Mouse (Mus musculus): ENCODE results near the gene Rmdn3. TPM values are rescaled to one million over a fixed set of nuclear protein-coding genes. Genes with fewer than 3 reads are reported as not detected.

Rmdn3 gene
- total RNA-seq (2017), result 22.5 to 29.1 TPM (median 25.2 TPM) in 3 replicates

DNA sequence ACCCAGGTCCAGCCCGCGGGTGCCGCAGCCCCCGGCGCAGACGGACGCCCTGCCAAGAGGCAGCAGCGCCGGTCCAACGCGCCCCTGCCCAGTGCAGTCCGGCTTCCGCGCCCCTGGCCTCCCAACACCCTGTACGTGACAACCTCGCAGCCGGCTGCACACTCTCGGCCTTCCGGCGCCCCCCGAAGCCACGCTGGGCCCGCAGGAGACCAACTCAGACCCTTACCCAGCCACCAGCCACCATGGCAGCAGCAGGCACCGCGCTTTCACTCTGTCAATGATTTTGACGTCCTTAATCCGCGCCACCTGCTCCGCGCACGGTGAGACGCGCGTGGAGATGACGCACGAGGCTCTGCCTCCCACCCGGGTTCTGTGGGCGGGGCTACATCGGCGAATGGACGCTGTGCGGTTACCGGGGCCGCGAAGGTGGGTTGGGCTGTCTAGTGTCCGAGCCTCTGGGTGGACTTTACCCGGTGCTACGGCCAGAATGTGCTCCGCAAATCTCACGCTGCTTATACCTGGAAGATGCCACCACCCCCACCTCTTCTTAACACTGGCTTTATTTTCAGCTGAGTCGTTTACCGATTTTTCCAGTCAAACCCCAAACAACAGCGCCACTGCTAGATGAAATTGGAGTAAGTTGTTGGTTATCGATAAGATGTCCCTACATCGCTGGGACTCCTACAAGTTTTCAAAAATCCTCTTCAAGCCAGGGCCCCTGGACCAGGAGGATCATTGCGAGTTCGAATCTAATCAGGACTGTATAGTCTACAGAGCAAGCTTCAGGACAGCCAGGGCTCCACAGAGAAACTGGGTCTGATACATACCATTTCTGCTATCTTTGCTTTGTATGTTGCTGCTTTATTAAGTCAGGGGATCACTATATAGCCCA is at the start of gene Rmdn3:
Gene Rmdn3, minus strand, starts transcription at position 354 of the 892 bp plus-strand sequence.
- ATAC-seq (replicated peaks; ENCODE audit: insufficient number of reproducible peaks, low FRiP score, low TSS enrichment, poor library complexity, severe bottlenecking), result peak; percentile 97

DNA sequence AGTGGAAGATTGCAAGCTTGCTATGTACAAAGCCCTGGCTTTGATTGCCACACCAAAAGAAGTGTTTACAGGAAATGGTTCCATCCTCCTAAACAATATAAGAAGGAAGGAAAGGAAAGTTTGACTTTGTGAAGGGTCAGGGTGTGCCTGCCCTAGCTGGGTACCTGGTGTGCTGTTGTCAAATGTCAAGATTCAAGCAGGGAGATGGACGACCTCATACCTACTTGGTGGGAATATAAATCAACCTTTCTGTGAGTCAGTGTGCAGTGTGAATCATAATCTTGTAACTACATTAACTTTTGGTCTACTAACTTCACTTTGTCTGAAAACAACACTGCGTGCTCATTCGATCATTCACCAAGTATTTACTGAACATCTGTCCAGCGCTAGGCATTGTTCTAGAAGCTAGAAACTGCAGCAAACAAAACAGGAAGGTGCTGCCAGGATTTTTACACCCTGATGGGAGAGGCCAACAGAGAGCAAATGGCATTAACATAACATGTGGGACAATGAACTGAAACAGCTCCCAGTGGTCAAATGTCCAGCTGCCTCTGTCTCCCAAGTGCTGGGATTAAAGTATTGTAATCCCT is 47.1 kb upstream of the Rmdn3 start:
- no peak for ATAC-seq (replicated peaks; ENCODE audit: insufficient number of reproducible peaks, low FRiP score, low TSS enrichment, poor library complexity, severe bottlenecking)

DNA sequence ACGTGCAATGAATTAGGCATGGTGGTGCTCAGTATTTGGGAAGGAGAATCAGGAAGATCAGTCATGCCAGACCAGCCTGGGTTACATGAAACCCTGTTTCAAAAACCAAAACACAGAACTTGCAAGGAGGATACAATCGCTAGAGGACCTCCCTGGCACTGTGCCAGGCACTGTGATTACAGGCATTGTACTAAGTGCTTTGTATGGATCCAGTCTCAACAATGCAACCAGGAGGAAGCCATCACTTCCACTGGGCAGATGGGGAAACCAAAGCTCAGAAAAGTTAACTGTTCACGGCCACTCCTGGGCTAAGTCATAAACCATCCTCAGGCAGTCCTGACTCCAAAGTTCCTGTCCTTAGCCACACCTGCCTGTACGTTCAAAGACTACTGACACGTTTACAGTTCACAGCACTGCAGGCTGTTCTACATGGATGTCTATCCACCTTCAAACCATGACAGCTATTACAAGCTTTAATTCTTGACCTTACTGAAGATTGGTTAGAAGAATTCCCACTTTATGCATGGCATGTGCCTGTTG is 46.1 kb upstream of the Rmdn3 start:
- ATAC-seq (replicated peaks; ENCODE audit: insufficient number of reproducible peaks, low FRiP score, low TSS enrichment, poor library complexity, severe bottlenecking), result no peak

DNA sequence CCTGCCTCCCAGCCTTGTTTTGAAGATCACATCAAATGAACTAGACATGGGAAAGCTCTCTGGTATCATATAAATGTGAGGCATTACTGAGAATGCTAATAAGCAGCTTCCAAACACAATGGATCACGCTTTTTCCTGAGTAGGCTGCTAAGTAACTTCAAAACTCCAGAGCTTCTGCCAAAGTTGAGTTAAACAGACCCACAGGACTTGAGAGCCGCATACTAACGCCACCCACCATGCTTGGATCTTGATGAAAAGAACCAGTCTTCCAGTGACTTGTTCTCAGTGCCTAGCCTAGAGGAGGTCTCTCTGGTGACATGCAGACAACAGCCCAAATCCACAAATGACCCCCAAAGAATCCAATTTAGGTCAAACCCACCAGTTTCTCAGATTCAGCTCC is 42.1 kb upstream of the Rmdn3 start:
- no peak for ATAC-seq (replicated peaks; ENCODE audit: insufficient number of reproducible peaks, low FRiP score, low TSS enrichment, poor library complexity, severe bottlenecking)

DNA sequence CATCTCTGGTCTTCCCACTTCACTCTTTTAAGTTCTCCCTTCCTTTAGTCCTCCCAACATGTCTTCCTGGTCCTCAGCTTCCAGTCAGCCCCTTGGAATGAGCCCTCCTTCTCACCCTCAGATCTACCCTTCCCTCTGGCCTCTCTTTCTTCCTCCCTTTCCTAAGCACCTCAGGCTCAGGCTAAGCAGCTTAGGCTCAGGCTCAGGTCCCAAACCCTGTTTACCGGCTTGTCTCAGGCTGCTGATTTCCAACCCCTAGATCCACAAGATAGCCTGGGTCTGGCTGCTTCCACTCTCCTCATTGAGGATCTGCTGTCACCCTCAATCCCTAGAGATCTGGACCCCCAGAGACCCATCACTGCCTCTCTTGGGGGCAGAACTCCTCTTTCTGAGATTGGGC is 41.2 kb upstream of the Rmdn3 start:
- no peak for ATAC-seq (replicated peaks; ENCODE audit: insufficient number of reproducible peaks, low FRiP score, low TSS enrichment, poor library complexity, severe bottlenecking)

DNA sequence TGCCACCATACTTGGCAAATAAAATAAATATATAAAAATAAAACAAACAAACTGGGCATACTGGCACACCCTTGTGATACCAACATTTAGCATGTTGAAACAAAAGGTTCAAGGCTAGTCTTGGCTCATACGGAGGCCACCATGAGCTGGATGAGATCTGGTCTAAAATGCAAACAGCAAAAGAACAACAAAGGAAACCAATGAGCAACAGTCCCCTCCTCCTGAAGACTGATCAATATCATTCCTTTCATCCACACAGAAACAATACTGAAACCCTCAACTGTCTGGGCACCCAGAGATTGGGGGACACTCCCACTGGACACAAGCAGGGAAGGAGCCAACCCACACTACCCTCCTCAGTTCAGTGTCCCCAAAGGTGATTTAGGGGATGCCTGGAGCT is 40.7 kb upstream of the Rmdn3 start:
- no peak for ATAC-seq (replicated peaks; ENCODE audit: insufficient number of reproducible peaks, low FRiP score, low TSS enrichment, poor library complexity, severe bottlenecking)

DNA sequence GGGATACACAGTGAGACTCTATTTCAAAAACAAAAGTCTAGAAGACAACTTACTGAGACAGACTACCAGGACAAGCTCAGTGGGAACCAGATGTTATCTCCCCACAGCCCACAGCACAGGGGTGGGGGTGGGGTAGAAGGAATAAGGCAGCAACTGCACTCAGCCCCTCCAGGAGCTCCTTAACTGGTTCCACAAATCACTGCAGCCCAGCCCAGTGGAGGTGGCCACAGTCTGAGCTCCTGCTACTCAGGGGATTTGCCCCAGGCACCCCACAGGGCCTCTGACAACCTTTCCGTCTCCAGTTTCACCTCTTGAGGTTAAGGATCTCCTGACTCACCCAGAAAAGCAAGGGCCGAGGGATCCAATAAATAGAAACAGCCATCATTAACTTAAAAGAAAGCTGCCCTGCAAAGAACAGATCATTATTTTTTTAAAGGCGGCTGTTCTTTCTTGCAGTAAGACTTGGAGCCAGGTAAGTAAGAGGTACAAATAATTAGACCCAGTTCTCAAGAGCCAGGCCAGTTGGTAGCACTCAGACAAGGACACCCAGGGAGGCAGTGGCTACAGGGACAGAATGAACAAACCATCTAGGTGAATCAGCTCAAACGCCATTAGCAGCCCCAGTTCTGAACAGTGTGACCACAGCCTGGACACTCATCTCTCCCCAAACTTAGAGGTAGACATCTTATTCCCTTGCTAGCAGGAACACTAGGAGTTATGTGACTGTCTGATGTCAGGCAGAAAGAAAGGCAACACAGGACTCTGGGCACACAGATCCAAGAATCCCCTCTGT is 39.7 kb upstream of the Rmdn3 start:
- ATAC-seq (replicated peaks; ENCODE audit: insufficient number of reproducible peaks, low FRiP score, low TSS enrichment, poor library complexity, severe bottlenecking), result no peak

DNA sequence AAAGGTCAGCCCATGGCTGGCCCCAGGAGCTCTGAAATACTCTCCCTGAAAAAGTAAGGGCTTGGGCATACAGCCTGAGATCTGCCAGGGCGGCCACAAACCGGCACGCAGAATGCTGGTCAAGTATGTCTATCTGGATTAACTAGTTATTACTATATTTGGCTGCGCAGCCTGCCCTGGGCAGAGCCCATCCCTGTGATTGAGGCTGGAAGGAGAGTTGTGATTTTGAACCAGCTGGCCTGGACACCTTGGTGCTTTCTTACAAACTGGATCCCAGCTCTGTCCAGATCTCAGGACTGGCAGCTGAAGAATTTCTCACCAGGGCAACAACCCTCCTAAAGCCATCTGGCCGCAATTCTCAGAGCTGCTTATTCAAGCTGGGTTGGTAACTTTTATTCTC is 37.3 kb upstream of the Rmdn3 start:
- no peak for ATAC-seq (replicated peaks; ENCODE audit: insufficient number of reproducible peaks, low FRiP score, low TSS enrichment, poor library complexity, severe bottlenecking)

DNA sequence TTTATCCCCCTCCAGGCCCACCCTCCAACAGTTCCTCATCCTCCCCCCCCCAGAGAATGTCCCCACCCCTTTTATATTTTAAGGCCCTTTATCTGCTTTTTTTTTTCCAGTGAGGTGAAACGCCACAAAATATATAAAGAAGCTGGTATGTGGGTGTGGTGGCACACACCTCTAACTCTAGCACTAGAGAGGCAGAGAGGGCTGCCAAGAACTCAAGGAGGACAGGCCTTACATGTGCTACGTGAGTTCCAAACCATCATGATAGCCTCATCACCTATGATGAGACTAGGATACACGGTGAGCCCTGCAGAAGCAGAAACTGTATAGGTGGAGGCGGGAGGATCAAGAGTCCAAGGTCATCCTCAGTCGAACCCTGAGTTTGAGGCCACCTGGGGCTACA is 34.1 kb upstream of the Rmdn3 start:
- no peak for ATAC-seq (replicated peaks; ENCODE audit: insufficient number of reproducible peaks, low FRiP score, low TSS enrichment, poor library complexity, severe bottlenecking)

DNA sequence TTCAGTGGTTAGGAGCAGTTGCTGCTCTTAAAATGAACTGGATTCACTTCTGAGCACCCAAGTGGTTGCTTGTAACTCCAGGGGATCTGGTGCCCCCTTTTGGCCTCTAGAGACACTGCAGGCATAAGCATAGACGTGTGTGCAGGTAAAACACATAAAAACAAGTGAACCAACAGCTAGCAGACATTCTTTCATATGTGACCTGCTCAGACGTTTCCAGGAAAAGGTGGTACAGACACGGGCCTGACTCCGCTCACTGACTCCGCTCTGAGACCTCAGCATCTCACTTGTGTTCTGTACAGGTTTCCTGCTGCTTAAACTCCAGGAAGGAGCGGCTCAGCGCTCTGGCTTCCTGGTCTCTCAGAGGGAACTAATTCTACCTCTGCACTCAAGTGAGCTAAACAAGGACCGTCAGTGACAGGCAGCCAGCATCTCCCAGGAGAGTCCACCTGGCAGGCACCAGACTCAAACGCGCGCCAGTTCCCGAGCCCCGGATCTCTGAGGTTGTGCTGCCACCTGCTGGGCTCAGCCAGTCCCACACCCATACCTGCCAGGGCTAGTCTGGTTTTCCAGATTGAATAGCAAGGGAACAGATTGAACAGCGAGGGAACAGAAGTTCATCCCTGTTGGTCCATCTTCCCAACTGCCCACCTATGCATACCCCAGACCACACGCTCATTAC is 32.3 kb upstream of the Rmdn3 start:
- ATAC-seq (replicated peaks; ENCODE audit: insufficient number of reproducible peaks, low FRiP score, low TSS enrichment, poor library complexity, severe bottlenecking), result peak; percentile 95

DNA sequence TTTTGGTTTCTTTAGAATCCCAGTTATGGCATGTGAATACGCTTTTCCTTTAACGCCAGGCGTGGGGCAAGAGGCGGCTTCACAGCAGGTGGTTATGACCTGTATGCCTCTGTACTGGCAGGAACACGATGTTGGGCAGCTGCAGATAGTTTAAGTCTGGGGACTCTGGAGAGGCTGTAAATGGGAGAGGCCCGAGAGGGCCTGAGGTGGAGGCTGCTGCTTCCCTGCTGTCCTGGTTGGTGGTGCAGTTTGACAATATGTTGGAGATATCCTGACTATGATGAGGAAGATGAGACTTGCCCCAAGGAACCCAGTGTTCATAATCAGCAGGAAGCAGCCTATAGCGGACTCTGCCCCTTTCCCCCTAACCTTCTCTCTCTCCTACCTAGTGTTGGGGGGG is 26.1 kb upstream of the Rmdn3 start:
- no peak for ATAC-seq (replicated peaks; ENCODE audit: insufficient number of reproducible peaks, low FRiP score, low TSS enrichment, poor library complexity, severe bottlenecking)

DNA sequence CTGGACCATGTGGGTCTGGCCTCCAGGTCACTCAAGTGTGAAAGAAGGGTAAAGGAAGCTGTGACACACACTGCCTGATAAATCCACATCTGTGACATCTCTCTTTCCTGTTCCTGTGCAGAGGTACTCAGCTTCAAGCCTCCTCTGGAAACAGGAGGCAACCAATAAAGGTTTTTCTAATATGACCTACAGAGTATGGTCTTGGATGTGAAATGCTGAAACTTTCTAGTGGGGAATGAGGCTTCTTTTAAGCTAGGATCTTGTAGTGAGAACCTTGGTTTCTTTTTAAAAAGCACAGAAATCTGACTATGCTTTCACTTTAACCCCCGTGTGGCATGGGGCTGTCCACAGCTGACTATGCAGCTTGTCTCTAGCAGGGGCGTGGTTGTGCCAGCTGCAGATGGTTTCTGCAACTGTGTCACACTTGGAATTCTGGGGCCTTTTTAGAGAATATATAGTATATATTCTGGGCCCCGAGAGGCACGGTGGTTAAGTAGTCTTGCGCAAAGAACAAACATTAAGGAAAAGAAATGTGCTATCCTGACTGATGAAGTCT is 20.6 kb upstream of the Rmdn3 start:
- no peak for ATAC-seq (replicated peaks; ENCODE audit: insufficient number of reproducible peaks, low FRiP score, low TSS enrichment, poor library complexity, severe bottlenecking)

DNA sequence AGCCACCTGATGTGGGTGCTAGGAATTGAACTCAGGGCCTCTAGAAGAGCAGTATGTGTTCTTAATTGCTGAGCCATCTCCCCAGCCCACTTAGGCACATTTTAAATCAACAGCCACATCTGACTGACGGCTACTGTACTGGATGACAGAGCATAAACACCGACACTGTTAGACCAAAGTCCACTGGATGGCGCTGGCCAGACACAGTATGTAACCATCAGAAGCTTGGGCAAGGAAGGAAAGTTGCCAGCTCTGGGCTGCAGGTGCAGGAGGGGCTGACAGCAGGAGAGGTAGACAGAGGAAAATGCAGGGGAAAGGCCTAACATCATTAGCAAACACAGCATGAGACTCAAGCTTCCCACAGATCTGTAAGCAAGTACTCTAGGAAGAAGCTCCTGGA is 19.9 kb upstream of the Rmdn3 start:
- ATAC-seq (replicated peaks; ENCODE audit: insufficient number of reproducible peaks, low FRiP score, low TSS enrichment, poor library complexity, severe bottlenecking), result no peak

DNA sequence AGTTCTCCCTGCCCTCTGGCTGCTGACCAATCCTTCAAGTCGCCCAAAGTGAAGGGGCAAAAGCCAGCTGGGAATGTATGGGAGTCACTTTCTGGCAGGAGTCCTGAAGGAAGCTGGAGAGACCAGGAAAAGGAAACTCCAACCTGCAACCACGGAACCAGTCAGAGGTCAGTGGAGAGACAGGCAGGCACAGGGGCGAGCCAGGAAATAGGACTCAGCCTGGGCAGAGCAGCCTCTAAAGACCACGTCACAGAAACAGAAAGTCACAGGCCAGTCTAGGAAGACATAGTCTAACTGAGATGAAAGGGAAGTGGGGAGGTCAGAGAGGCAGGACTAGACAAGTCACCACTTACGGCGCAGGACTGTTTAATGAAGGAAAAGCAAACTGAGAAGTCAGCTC is 18.8 kb upstream of the Rmdn3 start:
- ATAC-seq (replicated peaks; ENCODE audit: insufficient number of reproducible peaks, low FRiP score, low TSS enrichment, poor library complexity, severe bottlenecking), result no peak

DNA sequence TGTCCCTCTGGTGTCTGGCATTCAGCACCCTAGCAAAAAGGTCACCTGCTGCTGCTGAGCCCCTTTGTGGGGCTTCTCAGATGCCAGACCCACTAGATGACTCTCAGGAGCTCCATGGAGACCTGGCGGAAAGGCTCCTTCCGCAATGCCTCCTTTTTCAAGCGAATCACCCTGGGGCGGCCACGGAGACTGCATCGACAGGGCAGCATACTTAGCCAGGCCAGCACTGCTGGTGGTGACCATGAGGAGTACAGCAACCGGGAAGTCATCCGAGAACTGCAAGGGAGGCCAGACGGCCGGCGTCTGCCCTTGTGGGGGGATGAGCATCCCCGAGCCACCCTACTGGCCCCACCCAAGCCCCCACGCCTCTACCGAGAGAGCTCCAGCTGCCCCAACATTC is 18.0 kb upstream of the Rmdn3 start:
- ATAC-seq (replicated peaks; ENCODE audit: insufficient number of reproducible peaks, low FRiP score, low TSS enrichment, poor library complexity, severe bottlenecking), result no peak

DNA sequence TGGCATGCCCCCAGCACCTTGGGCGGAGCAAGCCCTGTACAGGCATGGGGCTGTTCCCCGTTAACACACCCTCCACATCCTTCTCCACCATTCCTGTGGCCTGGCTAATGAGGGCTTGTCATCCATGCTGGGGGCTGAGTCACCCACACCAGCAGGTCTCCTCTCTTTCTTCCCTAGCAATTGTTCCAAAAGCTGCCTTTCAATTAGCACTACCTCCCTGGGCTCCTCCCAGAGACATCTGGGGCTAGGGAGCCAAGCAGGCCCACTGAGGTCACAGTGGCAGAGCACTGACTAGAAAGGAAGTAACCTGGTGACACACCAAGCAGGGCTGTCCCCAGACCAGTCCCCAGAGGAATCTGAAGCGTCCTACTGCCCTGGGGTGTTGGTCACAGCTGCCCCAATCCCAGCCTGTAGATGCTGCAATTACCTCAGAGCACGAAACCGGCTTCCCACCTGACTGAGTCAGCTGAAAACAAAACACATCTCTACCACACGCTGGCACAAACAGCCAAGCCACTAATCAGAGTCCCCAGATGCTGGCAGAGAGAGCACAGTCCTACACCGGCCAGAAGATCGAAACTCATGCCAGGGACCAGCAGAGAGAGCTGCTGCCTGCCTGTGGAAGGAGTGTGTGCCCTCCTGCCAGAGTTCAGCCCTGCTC is 17.3 kb upstream of the Rmdn3 start, which contains the start of gene Gm14137:
Gene Gm14137, plus strand, starts transcription at position 519 of the 661 bp plus-strand sequence.
- ATAC-seq (replicated peaks; ENCODE audit: insufficient number of reproducible peaks, low FRiP score, low TSS enrichment, poor library complexity, severe bottlenecking), result no peak

DNA sequence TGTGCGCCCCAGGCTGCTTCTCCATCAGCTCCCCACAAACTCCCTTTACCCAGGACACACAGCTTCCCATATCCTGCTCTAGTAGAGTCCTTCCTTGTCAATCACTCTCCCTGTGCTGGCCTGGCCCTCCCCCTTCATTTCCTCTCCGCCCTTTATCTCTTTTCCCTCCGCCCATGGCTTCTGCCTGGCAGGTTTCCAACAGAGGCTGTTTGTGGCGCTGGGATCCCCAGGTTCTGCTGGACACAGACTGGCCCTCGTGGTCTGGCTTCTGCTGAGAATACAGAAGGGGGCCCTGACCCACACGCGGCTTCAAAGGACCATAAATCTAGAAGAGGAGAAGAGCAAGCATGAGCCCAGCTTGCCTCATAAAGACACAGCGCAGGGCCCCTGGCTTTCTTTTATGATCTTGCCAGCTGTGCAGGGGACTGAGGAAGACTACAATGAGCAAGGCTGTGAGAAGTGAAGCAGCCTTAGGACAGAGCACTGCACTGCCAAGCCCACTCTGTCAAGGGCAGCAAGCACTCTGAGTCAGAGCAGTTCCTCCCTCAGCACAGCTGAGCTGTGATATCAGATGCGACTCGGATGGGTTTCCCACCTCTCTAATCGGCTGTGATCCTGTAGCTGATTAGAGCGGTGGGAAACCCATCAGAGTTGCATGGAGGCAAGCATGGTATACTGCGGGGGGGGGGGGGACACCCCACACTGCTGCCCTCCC is 16.2 kb upstream of the Rmdn3 start:
- ATAC-seq (replicated peaks; ENCODE audit: insufficient number of reproducible peaks, low FRiP score, low TSS enrichment, poor library complexity, severe bottlenecking), result no peak
